Mouse (Mus musculus) olfactory bulb, adult 2 months (tissue): ENCODE measurements around the gene Snapc2.

Experiments
- CTCF ChIP-seq: fragments of 200-500 bp; IDR thresholded peaks from 2 replicates; pipeline ENCODE4 v1.5.1; 2012; ENCODE audit warnings: low read depth, mild to moderate bottlenecking, low read length, moderate library complexity; ENCODE audit not compliant: insufficient read depth
- POLR2A ChIP-seq: fragments of 200-500 bp; IDR thresholded peaks from 2 replicates; pipeline ENCODE4 v1.6.1; 2012; ENCODE audit warnings: mild to moderate bottlenecking, low read depth, low read length, moderate library complexity; ENCODE audit not compliant: insufficient read depth

GRCm38 (mm10) chr8:4237814-4238433, 15.0 kb upstream of the Snapc2 start:
- TF ChIP-seq CTCF (no peak), POLR2A (no peak)
